Mouse (Mus musculus): ENCODE results near the gene Cln5.

- TF ChIP-seq POLR2A (IDR thresholded peaks at IDR 0.05; ENCODE audit: borderline replicate concordance, insufficient read depth, low read length): no peak
- no peak for TF ChIP-seq CTCF (IDR thresholded peaks at IDR 0.05; ENCODE audit: borderline replicate concordance, insufficient read depth, low read depth, low read length)
These were observed 30.3 kb downstream of the Cln5 start for GRCm38 (mm10) chr14:103100296-103100695.

All from cerebellum, adult 2 months (tissue).